ENCODE assay signal across 10 mouse cellular contexts in the genomic region with DNA sequence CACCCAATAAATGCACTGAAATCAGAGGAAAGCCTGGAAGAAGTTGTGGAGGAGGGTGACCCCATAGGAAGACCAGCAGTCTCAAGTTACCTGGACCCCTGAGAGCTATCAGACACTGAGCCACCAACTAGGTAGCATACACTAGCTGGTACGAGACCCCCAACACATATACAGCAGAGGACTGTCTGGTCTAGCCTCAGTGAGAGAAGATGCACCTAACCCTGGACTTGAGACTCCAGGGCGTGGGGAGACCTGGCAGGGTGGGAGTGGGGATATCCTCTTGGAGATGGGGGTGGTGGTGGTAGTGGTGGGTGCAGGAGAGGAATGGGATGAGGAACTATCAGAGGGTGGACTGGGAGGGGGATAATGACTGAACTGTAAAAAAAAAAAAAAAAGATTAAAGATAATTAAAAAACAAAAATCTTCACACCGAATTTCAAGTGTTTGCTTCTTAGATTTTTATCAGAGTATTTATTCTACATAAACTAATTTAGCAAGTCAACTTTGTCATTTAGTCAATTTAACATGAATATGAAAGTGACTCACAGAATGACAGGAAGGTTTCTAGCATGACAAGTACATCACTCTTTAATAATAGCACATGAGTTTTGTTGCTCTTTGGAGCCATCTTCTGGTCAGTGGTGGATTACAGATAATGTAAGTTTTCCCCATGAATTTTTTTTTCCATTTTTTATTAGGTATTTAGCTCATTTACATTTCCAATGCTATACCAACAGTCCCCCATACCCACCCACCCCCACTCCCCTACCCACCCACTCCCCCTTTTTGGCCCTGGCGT.
DNase-seq lines count a peak whose midpoint lies in the region; TF ChIP-seq lines count a peak whose summit lies in the region.
"Had no signal": no experiment of that assay in that cellular context is flagged by ENCODE, and none has a peak within 500 bp of the region (broad histone marks: within the 10 kb centered on the region; RNA-seq: fewer than 3 reads in every experiment).

No protein-coding gene starts in this region.

- no peak overlapping the region for H3K4me3 ChIP-seq in thymus, adult 2 months (ENCODE audit: control insufficient read depth, insufficient read depth, low read length)
- H3K4me3 ChIP-seq: limb, embryonic 12.5 days; stomach, embryonic 15.5 days had no signal

- DNase-seq in heart, adult 8-10 months (ENCODE audit: low spot score): peak; percentile 64
- no peak for DNase-seq in heart, adult 11 months
- DNase-seq in thymus, adult 2 months: peak; percentile 39
- DNase-seq in thymus, postnatal 36 days: no peak
- peak; percentile 33 for DNase-seq in c-Kit-positive CD71-positive TER-119-positive erythroid progenitor cells, embryonic 14.5 days (ENCODE audit: low spot score)
- peak; percentile 50 for DNase-seq in layer of hippocampus, adult 9-10 months (ENCODE audit: low spot score)
- peak; percentile 71 for DNase-seq in splenic B cell, adult 2 months (ENCODE audit: low read depth, low spot score)
- DNase-seq in adrenal gland, postnatal 4 days (ENCODE audit: low spot score in 2 of 2): no peak

- no peak overlapping the region for H3K27ac ChIP-seq in thymus, adult 2 months (ENCODE audit: control insufficient read depth, insufficient read depth, low read length)
- H3K27ac ChIP-seq: limb, embryonic 12.5 days; stomach, embryonic 15.5 days had no signal

- TF ChIP-seq POLR2A in thymus, adult 2 months (IDR thresholded peaks at IDR 0.05; ENCODE audit: control insufficient read depth, extremely low read depth, insufficient read depth, low read length, poor library complexity): no peak

- no peaks in the 10 kb centered on the region for H3K27me3 ChIP-seq in thymus, adult 2 months (ENCODE audit: control insufficient read depth, insufficient read depth, low read length)
- no peaks in the 10 kb centered on the region for H3K27me3 ChIP-seq in splenic B cell, adult 2 months (ENCODE audit: control insufficient read depth, insufficient read depth, low read length, poor library complexity, severe bottlenecking)
- H3K27me3 ChIP-seq: limb, embryonic 12.5 days; stomach, embryonic 15.5 days had no signal

- H3K4me1 ChIP-seq in thymus, adult 2 months (replicated peaks; ENCODE audit: control insufficient read depth, insufficient read depth, low read length): no peaks in the 10 kb centered on the region
- H3K4me1 ChIP-seq: limb, embryonic 12.5 days; stomach, embryonic 15.5 days had no signal

- TF ChIP-seq CTCF in thymus, adult 2 months (IDR thresholded peaks at IDR 0.05; ENCODE audit: borderline replicate concordance, control insufficient read depth, extremely low read depth, insufficient read depth, low read length, poor library complexity): no peak

- no peaks in the 10 kb centered on the region for H3K36me3 ChIP-seq in thymus, adult 2 months (ENCODE audit: control insufficient read depth, insufficient read depth, low read length)
- no peaks in the 10 kb centered on the region for H3K36me3 ChIP-seq in splenic B cell, adult 2 months (ENCODE audit: control insufficient read depth, insufficient read depth, low read length, poor library complexity, severe bottlenecking)
- H3K36me3 ChIP-seq: limb, embryonic 12.5 days; stomach, embryonic 15.5 days had no signal

- WGBS in thymus, adult 2 months: 89% methylated on average over 3 of the region's 4 CpGs

Comparison
In these comparisons a context has a peak if more than half of its experiments do, and no peak if none do; other contexts are left out.
1. DNase-seq: peak in heart, adult 8-10 months (single experiment), thymus, adult 2 months (single experiment), c-Kit-positive CD71-positive TER-119-positive erythroid progenitor cells, embryonic 14.5 days (single experiment), layer of hippocampus, adult 9-10 months (single experiment) and splenic B cell, adult 2 months (single experiment); none in heart, adult 11 months (single experiment), thymus, postnatal 36 days (0 of 2) and adrenal gland, postnatal 4 days (0 of 2).